ENCODE assay signal across 11 mouse cellular contexts in the genomic region with DNA sequence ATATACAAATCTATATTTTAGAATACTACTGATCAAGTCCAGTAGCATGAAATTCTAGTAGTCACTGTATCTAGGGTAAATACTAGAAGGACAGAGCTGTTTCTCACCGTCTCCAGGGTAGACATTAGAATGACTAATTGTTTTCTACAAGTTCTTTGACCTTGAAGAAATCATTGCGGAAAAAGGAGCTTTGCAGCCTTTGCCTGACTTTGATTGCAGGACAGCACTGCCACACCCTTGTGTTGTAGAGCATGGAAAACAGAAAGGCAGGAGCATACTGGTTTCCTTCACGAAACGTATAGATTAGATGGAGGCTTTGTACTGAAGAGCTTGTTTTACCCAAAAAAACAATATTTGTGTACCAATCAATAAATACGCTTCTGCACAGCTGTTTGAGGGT.
"Had no signal": no experiment of that assay in that cellular context is flagged by ENCODE, and none has a peak within 500 bp of the region (broad histone marks: within the 10 kb centered on the region; RNA-seq: fewer than 3 reads in every experiment).

No protein-coding gene starts in this region.

- H3K9me3 ChIP-seq: limb, embryonic 15.5 days; liver, embryonic 12.5 days; midbrain, embryonic 13.5 days had no signal

- H3K9ac ChIP-seq: limb, embryonic 15.5 days; liver, embryonic 12.5 days; midbrain, embryonic 13.5 days had no signal

- H3K36me3 ChIP-seq: limb, embryonic 15.5 days; midbrain, embryonic 13.5 days had no signal

- H3K27me3 ChIP-seq: limb, embryonic 15.5 days; liver, embryonic 12.5 days; midbrain, embryonic 13.5 days had no signal

- H3K4me1 ChIP-seq: limb, embryonic 15.5 days; liver, embryonic 12.5 days; midbrain, embryonic 13.5 days had no signal

- H3K4me3 ChIP-seq: limb, embryonic 15.5 days; liver, embryonic 12.5 days; midbrain, embryonic 13.5 days had no signal

- ATAC-seq: inflammation-experienced regulatory T-cells, adult 6 months; liver, embryonic 12.5 days; midbrain, embryonic 13.5 days had no signal

- H3K27ac ChIP-seq: limb, embryonic 15.5 days; liver, embryonic 12.5 days; midbrain, embryonic 13.5 days had no signal

- DNase-seq: kidney, adult 9 months; kidney, postnatal 14 days; layer of hippocampus, postnatal 36 days; right cerebral cortex, adult 18-20 months; right cerebral cortex, postnatal 25 days; thymus, adult 18-20 months; thymus, postnatal 25 days had no signal

- H3K4me2 ChIP-seq: limb, embryonic 15.5 days; liver, embryonic 12.5 days; midbrain, embryonic 13.5 days had no signal
